Mouse (Mus musculus) neural tube, embryonic 15.5 days (tissue): ENCODE results near the gene Tnn. TPM values are rescaled to one million over a fixed set of nuclear protein-coding genes. Genes with fewer than 3 reads are reported as not detected.

Experiments
- ATAC-seq: fragments of 200-750 bp; cut with Nextera tagmentation; 2 replicates; pipeline ENCODE4 v1.8.0; 2017; ENCODE audit warnings: mild to moderate bottlenecking, moderate TSS enrichment, moderate library complexity; ENCODE audit not compliant: low FRiP score
- H3K27ac ChIP-seq: fragments of 300-500 bp; sonication (generic); replicated peaks from 2 replicates; pipeline ENCODE4 v1.5.1; 2015; ENCODE audit warnings: mild to moderate bottlenecking, inconsistent platforms
- H3K27me3 ChIP-seq: fragments of 300-500 bp; sonication (generic); replicated peaks from 2 replicates; pipeline ENCODE4 v1.6.1; 2015; ENCODE audit warnings: inconsistent platforms
- H3K36me3 ChIP-seq: fragments of 300-500 bp; sonication (generic); 2 replicates; pipeline ENCODE4 v1.6.1; 2015; ENCODE audit warnings: inconsistent platforms
- H3K4me1 ChIP-seq: fragments of 300-500 bp; sonication (generic); 2 replicates; pipeline ENCODE4 v1.6.1; 2015; ENCODE audit warnings: inconsistent platforms
- H3K4me2 ChIP-seq: fragments of 300-500 bp; sonication (generic); 2 replicates; pipeline ENCODE4 v1.6.1; 2015; ENCODE audit warnings: inconsistent platforms, mild to moderate bottlenecking, moderate library complexity
- H3K4me3 ChIP-seq: fragments of 300-500 bp; sonication (generic); replicated peaks from 2 replicates; pipeline ENCODE4 v1.5.1; 2015; ENCODE audit warnings: mild to moderate bottlenecking, inconsistent platforms
- H3K9ac ChIP-seq: fragments of 300-500 bp; sonication (generic); replicated peaks from 2 replicates; pipeline ENCODE4 v1.6.1; 2015; ENCODE audit warnings: mild to moderate bottlenecking, inconsistent platforms
- H3K9me3 ChIP-seq: fragments of 300-500 bp; sonication (generic); replicated peaks from 2 replicates; pipeline ENCODE4 v1.6.1; 2016; ENCODE audit warnings: inconsistent platforms
- WGBS: fragments of 180-500 bp; shearing (Covaris S2); methylation state at CpG from one replicate; pipeline ENCODE4 v1.1.7; 2015; ENCODE audit warnings: mixed read lengths; 5-methylcytosine and 5-hydroxymethylcytosine counted together
- polyA plus RNA-seq: library from polyadenylated mRNA; unstranded; fragments of >200 nt; fragmentation: Nextera tagmentation; extraction: Ambion mirVana; gene quantifications from 2 replicates; pipeline ENCODE4 v1.2.1, GENCODE M21; 2015

Tnn gene
- polyA plus RNA-seq, 1 experiment from 2014 or later, result 0.20 TPM

- 0 out of 2 replicates have a peak overlapping the region, but pooled peaks have one; percentile 2 for H3K4me3 ChIP-seq
- H3K4me1 ChIP-seq, result 0 out of 2 replicates have a peak, but pooled peaks cover 4% of the 10 kb centered on the region
- H3K36me3 ChIP-seq, result no peaks in the 10 kb centered on the region
- H3K27ac ChIP-seq, result no peak overlapping the region
- no peak for ATAC-seq
- 61% methylated on average over 14 of the region's 14 CpGs for WGBS
- peak overlapping the region; percentile 36 for H3K4me2 ChIP-seq
- H3K9me3 ChIP-seq, result no peaks in the 10 kb centered on the region
- peaks cover 12% of the 10 kb centered on the region for H3K27me3 ChIP-seq
- H3K9ac ChIP-seq, result no peak overlapping the region
Measured at GRCm38 (mm10) chr1:160078882-160079661, 74.3 kb downstream of the Tnn start.

DNA sequence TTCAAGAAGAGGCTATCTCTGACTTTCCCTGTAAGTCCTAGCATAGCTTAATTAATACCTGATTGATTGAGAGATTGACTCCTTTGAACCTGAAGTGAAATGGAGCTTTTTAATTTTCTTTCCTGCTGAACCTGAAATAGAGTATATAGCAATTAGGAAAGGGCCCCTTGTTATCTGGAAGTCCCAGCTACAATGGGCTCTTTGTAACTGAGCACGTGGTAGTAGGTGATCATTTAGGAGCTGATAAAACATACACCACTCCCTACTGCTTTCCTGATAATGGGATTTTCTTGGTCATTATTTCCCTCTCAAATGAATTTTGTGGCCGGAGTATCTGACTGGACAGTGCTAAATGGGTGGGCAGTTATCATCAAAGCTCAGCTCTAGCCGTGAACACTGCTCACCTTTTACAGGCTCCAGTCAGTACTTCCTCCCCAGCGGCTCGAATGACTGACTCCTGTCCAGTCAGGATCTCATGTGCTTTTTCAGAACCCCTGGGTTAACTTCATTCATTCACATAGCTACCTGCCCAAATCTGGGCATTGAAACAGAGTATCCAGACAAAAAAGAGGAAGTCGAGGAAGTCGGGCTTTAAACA, 88.7 kb downstream of the Tnn start:
- 80% methylated on average over 7 of the region's 7 CpGs for WGBS
- no peak for ATAC-seq
- Histone ChIP-seq H3K36me3 (no peaks in the 10 kb centered on the region), H3K4me2 (no peak overlapping the region), H3K9me3 (no peaks in the 10 kb centered on the region), H3K4me3 (no peak overlapping the region), H3K27ac (no peak overlapping the region), H3K4me1 (no peaks in the 10 kb centered on the region), H3K27me3 (no peaks in the 10 kb centered on the region), H3K9ac (no peak overlapping the region)

DNA sequence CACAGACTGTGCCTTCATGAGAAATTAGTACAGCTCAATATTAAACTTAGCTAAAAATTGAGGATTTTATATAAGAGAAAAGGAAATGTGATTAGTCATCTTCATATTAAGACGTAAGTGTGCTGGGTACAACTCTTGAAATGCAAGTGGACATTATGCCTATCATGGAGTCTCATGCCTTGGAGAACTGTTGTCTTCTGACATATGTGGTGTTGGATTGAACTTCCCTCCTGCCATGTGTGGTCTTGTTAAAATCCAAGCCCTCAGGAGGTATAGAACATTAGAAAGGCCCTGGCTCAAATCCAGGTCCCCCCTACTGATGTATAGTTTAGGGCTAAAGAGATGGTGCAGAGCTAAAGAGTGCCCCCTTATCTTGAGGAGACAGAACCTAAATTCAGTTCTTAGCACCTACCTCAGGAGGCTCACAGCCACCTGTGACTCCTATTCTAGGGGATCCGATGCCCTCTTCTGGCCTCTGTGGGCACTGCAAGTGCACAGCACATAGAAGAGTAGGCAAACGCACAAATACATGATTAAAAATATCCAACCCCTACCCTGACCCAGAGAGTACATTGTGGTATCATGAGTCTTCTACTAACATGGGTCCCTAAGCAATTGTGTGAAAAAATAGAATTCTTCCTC, 91.5 kb downstream of the Tnn start:
- no peaks in the 10 kb centered on the region for H3K27me3 ChIP-seq
- no peak overlapping the region for H3K27ac ChIP-seq
- no peaks in the 10 kb centered on the region for H3K4me1 ChIP-seq
- no peak overlapping the region for H3K4me3 ChIP-seq
- ATAC-seq, result no peak
- no peak overlapping the region for H3K4me2 ChIP-seq
- no peak overlapping the region for H3K9ac ChIP-seq
- H3K9me3 ChIP-seq, result no peaks in the 10 kb centered on the region
- no peaks in the 10 kb centered on the region for H3K36me3 ChIP-seq
- WGBS, result 58% methylated on average over 3 of the region's 3 CpGs

- H3K4me2 ChIP-seq, result no peak overlapping the region
- 80% methylated on average over 5 of the region's 5 CpGs for WGBS
- no peak overlapping the region for H3K4me3 ChIP-seq
Measured at GRCm38 (mm10) chr1:160061321-160061720, 92.1 kb downstream of the Tnn start.

DNA sequence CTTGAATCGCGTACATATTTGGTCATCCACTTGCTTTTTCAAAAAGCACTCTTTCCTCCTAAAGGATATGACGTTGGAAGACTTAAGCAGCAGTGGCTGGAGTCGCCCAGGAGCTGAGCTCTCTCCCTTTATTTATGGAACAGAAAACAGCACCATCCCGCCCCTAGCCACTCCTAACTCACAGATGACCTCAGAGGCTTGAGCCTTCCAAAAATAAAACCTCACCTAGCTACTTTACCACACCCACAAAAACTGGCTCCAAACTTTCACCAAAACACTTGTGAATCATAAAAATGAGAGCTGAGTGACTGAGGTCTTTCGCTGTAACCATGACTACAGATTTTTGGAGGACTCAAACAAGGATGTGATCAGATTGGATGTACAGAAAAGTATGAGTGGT, 92.8 kb downstream of the Tnn start:
- no peaks in the 10 kb centered on the region for H3K4me1 ChIP-seq
- 79% methylated on average over 6 of the region's 6 CpGs for WGBS
- no peak for ATAC-seq
- H3K9me3 ChIP-seq, result no peaks in the 10 kb centered on the region
- no peak overlapping the region for H3K9ac ChIP-seq
- no peak overlapping the region for H3K4me2 ChIP-seq
- no peaks in the 10 kb centered on the region for H3K36me3 ChIP-seq
- no peak overlapping the region for H3K4me3 ChIP-seq
- no peaks in the 10 kb centered on the region for H3K27me3 ChIP-seq
- H3K27ac ChIP-seq, result no peak overlapping the region

More at GRCm38 (mm10) chr1:160061321-160061720, 92.1 kb downstream of the Tnn start:
- no peaks in the 10 kb centered on the region for H3K36me3 ChIP-seq
- no peak for ATAC-seq
- no peaks in the 10 kb centered on the region for H3K4me1 ChIP-seq
- no peaks in the 10 kb centered on the region for H3K9me3 ChIP-seq
- no peak overlapping the region for H3K27ac ChIP-seq
- no peaks in the 10 kb centered on the region for H3K27me3 ChIP-seq
- H3K9ac ChIP-seq, result no peak overlapping the region

- no peaks in the 10 kb centered on the region for H3K27me3 ChIP-seq
- 53% methylated on average over 1 of the region's 1 CpGs for WGBS
- no peak for ATAC-seq
- H3K4me1 ChIP-seq, result no peaks in the 10 kb centered on the region
- no peak overlapping the region for H3K9ac ChIP-seq
- H3K27ac ChIP-seq, result no peak overlapping the region
- H3K4me2 ChIP-seq, result no peak overlapping the region
- no peaks in the 10 kb centered on the region for H3K36me3 ChIP-seq
- H3K4me3 ChIP-seq, result no peak overlapping the region
- no peaks in the 10 kb centered on the region for H3K9me3 ChIP-seq
Measured at GRCm38 (mm10) chr1:160059908-160060307, 93.5 kb downstream of the Tnn start.

DNA sequence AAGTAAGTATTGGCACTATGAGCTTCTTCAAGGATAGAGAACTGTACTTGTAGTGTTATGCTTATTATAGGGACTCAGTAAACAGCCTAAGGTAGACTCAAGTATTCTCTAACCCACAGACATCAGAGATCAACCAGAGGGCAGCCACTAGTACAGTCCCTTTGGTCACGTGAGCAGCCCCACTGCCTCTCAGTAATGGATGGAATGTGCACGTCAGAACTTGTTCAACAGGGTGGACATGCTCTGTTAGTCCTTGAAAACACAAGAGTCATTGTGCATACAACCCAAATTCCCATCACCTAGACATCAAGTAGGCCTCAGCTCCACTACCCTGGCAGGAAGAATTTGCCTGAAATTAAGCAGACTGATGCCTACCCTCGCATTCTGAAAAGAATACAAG, 95.7 kb downstream of the Tnn start:
- Histone ChIP-seq H3K27me3 (no peaks in the 10 kb centered on the region), H3K4me3 (no peak overlapping the region), H3K9me3 (no peaks in the 10 kb centered on the region), H3K9ac (no peak overlapping the region), H3K36me3 (no peaks in the 10 kb centered on the region), H3K27ac (no peak overlapping the region), H3K4me2 (no peak overlapping the region), H3K4me1 (no peaks in the 10 kb centered on the region)
- WGBS, result 71% methylated on average over 3 of the region's 3 CpGs
- ATAC-seq, result no peak

DNA sequence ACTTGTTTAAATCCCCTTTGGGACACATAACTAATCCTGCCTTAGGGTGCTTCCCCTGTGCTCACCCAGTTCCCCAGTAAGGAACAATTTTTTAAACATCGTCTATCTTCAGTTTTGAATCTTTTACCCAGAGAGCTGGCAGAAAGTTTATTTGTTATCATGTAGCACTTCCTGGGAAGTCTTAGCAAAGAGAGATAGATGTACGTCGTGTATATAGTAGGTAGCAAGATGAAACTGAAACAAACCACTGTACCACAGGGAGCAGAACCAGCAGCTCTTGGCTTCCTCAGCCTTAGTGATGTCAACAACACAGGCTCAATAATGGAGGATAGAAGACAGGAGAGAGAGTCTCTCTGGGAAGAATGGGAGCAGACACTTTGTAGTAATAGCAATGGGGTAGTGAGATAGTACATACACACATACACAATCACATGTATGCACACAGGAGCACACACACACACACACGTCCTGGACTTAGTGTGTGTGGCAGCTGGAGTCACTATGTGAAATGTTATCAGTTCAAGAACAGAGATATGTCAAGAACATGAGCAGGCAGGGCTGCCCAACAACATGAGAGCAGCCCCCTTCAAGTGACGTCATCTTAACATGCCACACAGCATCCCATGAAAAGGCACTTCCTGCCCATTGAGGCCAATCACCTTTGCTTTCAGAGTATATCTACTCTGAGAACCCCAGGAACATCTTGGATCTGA, 98.9 kb downstream of the Tnn start:
- H3K4me3 ChIP-seq, result no peak overlapping the region
- no peaks in the 10 kb centered on the region for H3K36me3 ChIP-seq
- no peaks in the 10 kb centered on the region for H3K9me3 ChIP-seq
- no peaks in the 10 kb centered on the region for H3K4me1 ChIP-seq
- WGBS, result 86% methylated on average over 5 of the region's 5 CpGs
- no peaks in the 10 kb centered on the region for H3K27me3 ChIP-seq
- H3K4me2 ChIP-seq, result no peak overlapping the region
- H3K27ac ChIP-seq, result no peak overlapping the region
- no peak for ATAC-seq
- H3K9ac ChIP-seq, result no peak overlapping the region

DNA sequence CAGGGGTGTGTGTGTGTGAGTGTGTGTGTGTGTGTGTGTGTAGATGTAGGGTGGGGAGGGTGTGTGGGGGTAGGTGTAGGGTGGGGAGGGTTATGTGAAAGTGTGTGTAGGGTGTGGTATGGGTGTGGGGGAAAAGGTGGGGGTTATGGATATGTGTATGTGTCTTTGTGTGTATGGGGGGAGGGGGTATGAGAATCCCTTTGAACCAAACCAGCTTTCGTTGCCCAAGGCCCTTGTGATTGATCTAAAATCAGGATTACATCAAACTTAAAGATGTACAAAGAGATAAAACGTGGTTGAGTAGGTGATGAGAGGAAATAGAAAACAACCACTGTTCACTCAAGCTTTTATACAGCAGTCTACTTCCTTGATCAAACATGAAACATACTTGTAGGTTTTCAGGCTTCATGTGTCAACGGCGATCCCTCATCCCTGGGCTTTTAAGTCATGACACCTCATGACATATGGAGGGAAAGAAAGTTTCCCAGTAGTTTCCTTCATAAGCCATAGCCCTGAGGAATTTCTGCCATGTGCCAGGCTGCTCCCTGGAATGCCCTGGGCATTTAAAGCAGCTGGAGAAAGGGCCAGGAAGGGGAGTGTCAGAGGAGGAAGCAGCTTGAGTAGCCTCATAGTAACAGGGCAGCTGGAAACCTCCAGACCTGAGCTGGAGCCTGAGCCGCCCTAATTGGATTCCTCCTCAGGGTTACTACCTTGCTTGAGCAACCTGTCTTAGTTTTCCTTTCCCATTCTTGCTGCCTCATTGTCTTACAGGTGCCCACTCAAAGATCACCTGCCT, 99.7 kb downstream of the Tnn start:
- no peaks in the 10 kb centered on the region for H3K9me3 ChIP-seq
- no peak overlapping the region for H3K9ac ChIP-seq
- ATAC-seq, result no peak
- no peak overlapping the region for H3K4me2 ChIP-seq
- WGBS, result 90% methylated on average over 5 of the region's 5 CpGs
- no peaks in the 10 kb centered on the region for H3K36me3 ChIP-seq
- no peak overlapping the region for H3K27ac ChIP-seq
- H3K4me3 ChIP-seq, result no peak overlapping the region
- no peaks in the 10 kb centered on the region for H3K27me3 ChIP-seq
- no peaks in the 10 kb centered on the region for H3K4me1 ChIP-seq

- no peak for ATAC-seq
- Histone ChIP-seq H3K4me1 (no peaks in the 10 kb centered on the region), H3K27ac (no peak overlapping the region), H3K36me3 (no peaks in the 10 kb centered on the region), H3K9me3 (no peaks in the 10 kb centered on the region), H3K4me2 (no peak overlapping the region), H3K9ac (no peak overlapping the region), H3K4me3 (no peak overlapping the region), H3K27me3 (no peaks in the 10 kb centered on the region)
- WGBS, result 90% methylated on average over 2 of the region's 2 CpGs
Measured at GRCm38 (mm10) chr1:160052556-160053315, 100.6 kb downstream of the Tnn start.
